24 mouse cellular contexts compared by ENCODE assay signal in genomic region chr19:54925888-54926287, GRCm38 (mm10).
DNase-seq lines count a peak whose midpoint lies in the region; ATAC-seq and TF ChIP-seq lines count a peak whose summit lies in the region.
"Had no signal": no experiment of that assay in that cellular context is flagged by ENCODE, and none has a peak within 500 bp of the region (broad histone marks: within the 10 kb centered on the region; RNA-seq: fewer than 3 reads in every experiment).

No protein-coding gene starts in this region.

- in situ Hi-C loops in Patski (cut with MboI; ENCODE audit: low pct_unique_long_range_greater_than_20kb), result no loop called here

- no peak overlapping the region for H3K4me2 ChIP-seq in midbrain, postnatal 0 days (ENCODE audit: low read depth, low read length, poor library complexity, severe bottlenecking)
- H3K4me2 ChIP-seq in midbrain, embryonic 14.5 days (ENCODE audit: low read length), result no peak overlapping the region
- H3K4me2 ChIP-seq: embryonic facial prominence, embryonic 13.5 days; embryonic facial prominence, embryonic 15.5 days; forebrain, embryonic 12.5 days had no signal

- CTCF ChIA-PET in Patski (lab: Charles Lee), result no interaction called here

- H3K9me3 ChIP-seq in midbrain, postnatal 0 days (ENCODE audit: low read length), result no peaks in the 10 kb centered on the region
- no peaks in the 10 kb centered on the region for H3K9me3 ChIP-seq in midbrain, embryonic 14.5 days (ENCODE audit: control insufficient read depth, low read length)
- H3K9me3 ChIP-seq: embryonic facial prominence, embryonic 13.5 days; embryonic facial prominence, embryonic 15.5 days; forebrain, embryonic 10.5 days; forebrain, embryonic 12.5 days had no signal

- WGBS in midbrain, postnatal 0 days, result 74% methylated on average over 4 of the region's 4 CpGs
- WGBS in midbrain, embryonic 14.5 days, result 73% methylated on average over 4 of the region's 4 CpGs

- POLR2A ChIA-PET in Patski (lab: Charles Lee), result no interaction called here

- H3K27me3 ChIP-seq in midbrain, postnatal 0 days (ENCODE audit: insufficient read depth, low read length), result no peaks in the 10 kb centered on the region
- no peaks in the 10 kb centered on the region for H3K27me3 ChIP-seq in midbrain, embryonic 14.5 days (ENCODE audit: control insufficient read depth, insufficient read depth, low read length)
- peaks cover 45% of the 10 kb centered on the region for H3K27me3 ChIP-seq in Patski
- H3K27me3 ChIP-seq: embryonic facial prominence, embryonic 13.5 days; embryonic facial prominence, embryonic 15.5 days; forebrain, embryonic 12.5 days had no signal

- no peaks in the 10 kb centered on the region for H3K4me1 ChIP-seq in midbrain, postnatal 0 days (ENCODE audit: insufficient read depth, low read length)
- no peaks in the 10 kb centered on the region for H3K4me1 ChIP-seq in midbrain, embryonic 14.5 days (ENCODE audit: control insufficient read depth, insufficient read depth, low read length)
- H3K4me1 ChIP-seq: embryonic facial prominence, embryonic 13.5 days; embryonic facial prominence, embryonic 15.5 days; forebrain, embryonic 10.5 days; forebrain, embryonic 12.5 days had no signal

- ATAC-seq in midbrain, postnatal 0 days (ENCODE audit: low FRiP score), result no peak
- no peak for ATAC-seq in midbrain, embryonic 14.5 days (ENCODE audit: low FRiP score, low TSS enrichment)
- no peak for ATAC-seq in Patski
- ATAC-seq: CD4-positive, CD25-positive, alpha-beta regulatory T cell, adult 4 months; forebrain, embryonic 14.5 days; forebrain, embryonic 16.5 days had no signal

- DNase-seq in midbrain, postnatal 0 days (ENCODE audit: low spot score), result no peak
- no peak for DNase-seq in midbrain, embryonic 14.5 days
- DNase-seq in ES-CJ7 (ENCODE audit: low read depth, low spot score), result peak; percentile 6
- no peak for DNase-seq in Patski (ENCODE audit: low read depth, low spot score)
- DNase-seq in right cerebral cortex, postnatal 4 days, result no peak
- no peak for DNase-seq in cerebellum, postnatal 4 days (ENCODE audit: low spot score in 2 of 2)
- DNase-seq: adrenal gland, adult 2 months; adrenal gland, postnatal 10 days; adrenal gland, postnatal 25 days; B cell, adult 2 months; cerebellum, adult 11 months; cerebellum, adult 18-20 months; cerebellum, adult 8-10 months; cerebellum, adult 9-11 months; cerebellum, postnatal 14 days; cerebellum, postnatal 36 days had no signal

- H3K27ac ChIP-seq in midbrain, postnatal 0 days (ENCODE audit: low read depth, low read length), result no peak overlapping the region
- H3K27ac ChIP-seq in midbrain, embryonic 14.5 days (replicated peaks; ENCODE audit: low read depth, low read length), result no peak overlapping the region
- H3K27ac ChIP-seq: embryonic facial prominence, embryonic 13.5 days; embryonic facial prominence, embryonic 15.5 days; forebrain, embryonic 10.5 days; forebrain, embryonic 12.5 days had no signal

- peak; percentile 15; the same call in 1 of the 2 replicates for TF ChIP-seq CTCF in midbrain, postnatal 0 days (IDR thresholded peaks at IDR 0.05)
- TF ChIP-seq CTCF in Patski (IDR thresholded peaks at IDR 0.05), result peak; percentile 13

- H3K4me3 ChIP-seq in midbrain, postnatal 0 days (ENCODE audit: low read depth, low read length), result no peak overlapping the region
- no peak overlapping the region for H3K4me3 ChIP-seq in midbrain, embryonic 14.5 days (replicated peaks; ENCODE audit: low read depth, low read length)
- H3K4me3 ChIP-seq: embryonic facial prominence, embryonic 13.5 days; embryonic facial prominence, embryonic 15.5 days; erythroblast, embryonic 14.5 days; forebrain, embryonic 10.5 days; forebrain, embryonic 12.5 days had no signal

- no peaks in the 10 kb centered on the region for H3K36me3 ChIP-seq in midbrain, postnatal 0 days (ENCODE audit: insufficient read depth, low read length)
- no peaks in the 10 kb centered on the region for H3K36me3 ChIP-seq in midbrain, embryonic 14.5 days (ENCODE audit: control insufficient read depth, insufficient read depth, low read length)
- H3K36me3 ChIP-seq: embryonic facial prominence, embryonic 13.5 days; embryonic facial prominence, embryonic 15.5 days; forebrain, embryonic 10.5 days; forebrain, embryonic 12.5 days had no signal

- no peak overlapping the region for H3K9ac ChIP-seq in midbrain, postnatal 0 days (replicated peaks; ENCODE audit: low read length, poor library complexity, severe bottlenecking)
- no peak overlapping the region for H3K9ac ChIP-seq in midbrain, embryonic 14.5 days (replicated peaks; ENCODE audit: low read length)
- H3K9ac ChIP-seq: embryonic facial prominence, embryonic 13.5 days; embryonic facial prominence, embryonic 15.5 days; forebrain, embryonic 12.5 days had no signal
